Mouse (Mus musculus) testis, adult 2 months (tissue): ENCODE measurements around the gene Wfdc11. TPM values are rescaled to one million over a fixed set of nuclear protein-coding genes. Genes with fewer than 3 reads are reported as not detected.
"Not testable (repeated sequence)": the region's sequence is repeated elsewhere in the genome, so short reads cannot be mapped to it uniquely, and the experiment has no call there.

Experiments
- H3K27ac ChIP-seq: fragments of 200-500 bp; 2 replicates; pipeline ENCODE4 v1.5.1; 2012; ENCODE audit warnings: low read depth, low read length; ENCODE audit not compliant: control insufficient read depth, insufficient read depth
- H3K27me3 ChIP-seq: fragments of 200-500 bp; 2 replicates; pipeline ENCODE4 v1.6.1; 2012; ENCODE audit warnings: mild to moderate bottlenecking, low read length, moderate library complexity; ENCODE audit not compliant: control insufficient read depth, insufficient read depth
- H3K36me3 ChIP-seq: fragments of 200-500 bp; 2 replicates; pipeline ENCODE4 v1.6.1; 2012; ENCODE audit warnings: mild to moderate bottlenecking, low read length; ENCODE audit not compliant: control insufficient read depth, insufficient read depth
- H3K4me1 ChIP-seq: fragments of 200-500 bp; 2 replicates; pipeline ENCODE4 v1.6.1; 2012; ENCODE audit warnings: low read length; ENCODE audit not compliant: control insufficient read depth, insufficient read depth
- H3K4me3 ChIP-seq: fragments of 200-500 bp; 2 replicates; pipeline ENCODE4 v1.5.1; 2012; ENCODE audit warnings: low read depth, mild to moderate bottlenecking, low read length, moderate library complexity, mixed read lengths; ENCODE audit not compliant: control insufficient read depth
- CTCF ChIP-seq: fragments of 200-500 bp; IDR thresholded peaks from 2 replicates; pipeline ENCODE4 v1.5.1; 2012; ENCODE audit warnings: low read depth, mild to moderate bottlenecking, inconsistent platforms, low read length, moderate library complexity; ENCODE audit not compliant: control insufficient read depth, insufficient read depth, insufficient replicate concordance
- POLR2A ChIP-seq: fragments of 200-500 bp; IDR thresholded peaks from 2 replicates; pipeline ENCODE4 v1.6.1; 2012; ENCODE audit warnings: low read depth, mild to moderate bottlenecking, inconsistent platforms, low read length, moderate library complexity; ENCODE audit not compliant: control insufficient read depth
- polyA plus RNA-seq: library from polyadenylated mRNA; depleted of rRNA; stranded (reverse); fragments of >200 nt; gene quantifications from 2 replicates; pipeline ENCODE4 v1.2.3, GENCODE M21; 2012; rRNA removed

Wfdc11 gene
- polyA plus RNA-seq, 1 experiment, result not detected

- Histone ChIP-seq H3K4me1 (peaks cover 4% of the 10 kb centered on the region), H3K4me3 (peak within 1 kb of the TSS; percentile 68), H3K36me3 (no peaks in the 10 kb centered on the region), H3K27me3 (no peaks in the 10 kb centered on the region), H3K27ac (no peak within 1 kb of the TSS)
- no peak for TF ChIP-seq CTCF
- no peak for TF ChIP-seq POLR2A
Observed at GRCm38 (mm10) chr2:164638696-164639095, 35.2 kb downstream of the Wfdc11 start, which contains the start of gene Wfdc16. Wfdc16 (minus strand) TSS chr2:164638796.

- Histone ChIP-seq H3K4me1 (no peaks in the 10 kb centered on the region; the same call in 1 of the 2 replicates), H3K27ac (no peak overlapping the region), H3K36me3 (no peaks in the 10 kb centered on the region), H3K27me3 (no peaks in the 10 kb centered on the region), H3K4me3 (peak overlapping the region; percentile 17; the same call in 1 of the 2 replicates)
- TF ChIP-seq POLR2A (no peak), CTCF (0 out of 2 replicates have a peak, but pooled peaks have one; percentile 8)
Observed at GRCm38 (mm10) chr2:164635266-164635665, 38.6 kb downstream of the Wfdc11 start.

GRCm38 (mm10) chr2:164621775-164622174 is 52.1 kb downstream of the Wfdc11 start:
- TF ChIP-seq POLR2A (no peak), CTCF (no peak)
- Histone ChIP-seq H3K27ac (no peak overlapping the region), H3K4me1 (no peaks in the 10 kb centered on the region), H3K4me3 (no peak overlapping the region), H3K27me3 (no peaks in the 10 kb centered on the region), H3K36me3 (no peaks in the 10 kb centered on the region)

GRCm38 (mm10) chr2:164619050-164619449 is 54.8 kb downstream of the Wfdc11 start:
- no peak overlapping the region for H3K4me3 ChIP-seq
- no peaks in the 10 kb centered on the region for H3K4me1 ChIP-seq

GRCm38 (mm10) chr2:164615386-164615785 is 58.5 kb downstream of the Wfdc11 start:
- Histone ChIP-seq H3K27ac (no peak overlapping the region), H3K27me3 (no peaks in the 10 kb centered on the region), H3K36me3 (no peaks in the 10 kb centered on the region), H3K4me3 (no peak overlapping the region), H3K4me1 (no peaks in the 10 kb centered on the region)
- TF ChIP-seq CTCF (no peak), POLR2A (no peak)

More at GRCm38 (mm10) chr2:164619050-164619449, 54.8 kb downstream of the Wfdc11 start:
- Histone ChIP-seq H3K27me3 (no peaks in the 10 kb centered on the region), H3K36me3 (no peaks in the 10 kb centered on the region), H3K27ac (no peak overlapping the region)
- TF ChIP-seq POLR2A (no peak), CTCF (no peak)

- not testable (repeated sequence) for H3K4me3 ChIP-seq, H3K4me1 ChIP-seq, H3K27me3 ChIP-seq
Observed at GRCm38 (mm10) chr2:164613471-164613870, 60.4 kb downstream of the Wfdc11 start, which contains the start of the genes Wfdc6b and Wfdc8. Wfdc6b (plus strand) TSS chr2:164613522. Wfdc8 (minus strand) TSS chr2:164613626.

More at GRCm38 (mm10) chr2:164613471-164613870, 60.4 kb downstream of the Wfdc11 start, which contains the start of the genes Wfdc6b and Wfdc8:
- not testable (repeated sequence) for H3K27ac ChIP-seq, H3K36me3 ChIP-seq

Other genes with a start within 250 kb of the Wfdc11 start
- 12.2 and 16.6 TPM in 2 replicates for gene Sdc4, start 230.2 kb downstream of the Wfdc11 start, polyA plus RNA-seq
- gene Sys1, start 217.1 kb downstream of the Wfdc11 start, polyA plus RNA-seq, result 26.1 and 26.4 TPM in 2 replicates
- gene Gm20458, start 213.1 kb downstream of the Wfdc11 start, polyA plus RNA-seq, result 5.0 and 5.6 TPM in 2 replicates
- gene Trp53tg5, start 200.4 kb downstream of the Wfdc11 start, polyA plus RNA-seq, result 97.8 and 104 TPM in 2 replicates
- 16.5 and 17.0 TPM in 2 replicates for gene Dbndd2, start 188.0 kb downstream of the Wfdc11 start, polyA plus RNA-seq
- gene Pigt, start 176.6 kb downstream of the Wfdc11 start, polyA plus RNA-seq, result 77.6 and 85.6 TPM in 2 replicates
- gene Wfdc2, start 111.7 kb downstream of the Wfdc11 start, polyA plus RNA-seq, result 0.51 and 0.72 TPM in 2 replicates
- 37.5 TPM in 1 of 2 replicates, not detected in the other for gene Spint3, start 100.6 kb downstream of the Wfdc11 start, polyA plus RNA-seq
- 23.9 and 25.0 TPM in 2 replicates for gene Wfdc6a, start 88.6 kb downstream of the Wfdc11 start, polyA plus RNA-seq
- gene Eppin, start 80.5 kb downstream of the Wfdc11 start, polyA plus RNA-seq, result 52.4 and 70.8 TPM in 2 replicates
- gene Wfdc6b, start 60.6 kb downstream of the Wfdc11 start, polyA plus RNA-seq, result 2.4 and 17.5 TPM in 2 replicates
- gene Wfdc8, start 60.5 kb downstream of the Wfdc11 start, polyA plus RNA-seq, result 3.8 and 15.4 TPM in 2 replicates
- 0.12 and 33.5 TPM in 2 replicates for gene Wfdc16, start 35.3 kb downstream of the Wfdc11 start, polyA plus RNA-seq
- gene Wfdc10, start 18.0 kb downstream of the Wfdc11 start, polyA plus RNA-seq, result 163 and 447 TPM in 2 replicates
- gene Wfdc9, start 17.5 kb downstream of the Wfdc11 start, polyA plus RNA-seq, result 0.48 and 29.2 TPM in 2 replicates
- gene Wfdc13, start 11.0 kb upstream of the Wfdc11 start, polyA plus RNA-seq, result 0.32 and 36.5 TPM in 2 replicates
- gene Spint4, start 24.4 kb upstream of the Wfdc11 start, polyA plus RNA-seq, result not detected in 2 replicates
- 0.69 and 0.93 TPM in 2 replicates for gene Spint5, start 41.2 kb upstream of the Wfdc11 start, polyA plus RNA-seq
- 118 and 120 TPM in 2 replicates for gene Wfdc3, start 71.8 kb upstream of the Wfdc11 start, polyA plus RNA-seq
- gene Dnttip1, start 71.9 kb upstream of the Wfdc11 start, polyA plus RNA-seq, result 32.4 and 43.1 TPM in 2 replicates
- 57.7 and 60.0 TPM in 2 replicates for gene Ube2c, start 95.8 kb upstream of the Wfdc11 start, polyA plus RNA-seq
- gene Tnnc2, start 105.9 kb upstream of the Wfdc11 start, polyA plus RNA-seq, result 0.89 and 5.6 TPM in 2 replicates
- 9.7 and 11.9 TPM in 2 replicates for gene Snx21, start 111.7 kb upstream of the Wfdc11 start, polyA plus RNA-seq
- 45.6 and 47.9 TPM in 2 replicates for gene Acot8, start 130.8 kb upstream of the Wfdc11 start, polyA plus RNA-seq
- gene Zswim3, start 131.0 kb upstream of the Wfdc11 start, polyA plus RNA-seq, result 18.0 and 19.5 TPM in 2 replicates
- 25.3 and 26.0 TPM in 2 replicates for gene Zswim1, start 148.6 kb upstream of the Wfdc11 start, polyA plus RNA-seq
- 154 and 173 TPM in 2 replicates for gene Spata25, start 154.4 kb upstream of the Wfdc11 start, polyA plus RNA-seq
- gene Ctsa, start 158.8 kb upstream of the Wfdc11 start, polyA plus RNA-seq, result 22.7 and 25.9 TPM in 2 replicates
- 1.2 and 1.3 TPM in 2 replicates for gene Neurl2, start 159.4 kb upstream of the Wfdc11 start, polyA plus RNA-seq
- gene Pltp, start 183.6 kb upstream of the Wfdc11 start, polyA plus RNA-seq, result 18.0 and 23.7 TPM in 2 replicates
- gene Pcif1, start 205.2 kb upstream of the Wfdc11 start, polyA plus RNA-seq, result 17.0 and 19.3 TPM in 2 replicates
- gene Zfp335, start 237.7 kb upstream of the Wfdc11 start, polyA plus RNA-seq, result 9.8 and 10.6 TPM in 2 replicates